Mouse (Mus musculus) embryo, embryonic 10 days (tissue): ENCODE results near the gene Nucb2.
A peak's percentile ranks its signal among the peaks of the same experiment; 100 is the strongest.

Experiments
- DNase-seq: peaks from one replicate; pipeline ENCODE4 v3.0.0-alpha.2; 2015; ENCODE audit warnings: low spot score

Gene Nucb2

DNA sequence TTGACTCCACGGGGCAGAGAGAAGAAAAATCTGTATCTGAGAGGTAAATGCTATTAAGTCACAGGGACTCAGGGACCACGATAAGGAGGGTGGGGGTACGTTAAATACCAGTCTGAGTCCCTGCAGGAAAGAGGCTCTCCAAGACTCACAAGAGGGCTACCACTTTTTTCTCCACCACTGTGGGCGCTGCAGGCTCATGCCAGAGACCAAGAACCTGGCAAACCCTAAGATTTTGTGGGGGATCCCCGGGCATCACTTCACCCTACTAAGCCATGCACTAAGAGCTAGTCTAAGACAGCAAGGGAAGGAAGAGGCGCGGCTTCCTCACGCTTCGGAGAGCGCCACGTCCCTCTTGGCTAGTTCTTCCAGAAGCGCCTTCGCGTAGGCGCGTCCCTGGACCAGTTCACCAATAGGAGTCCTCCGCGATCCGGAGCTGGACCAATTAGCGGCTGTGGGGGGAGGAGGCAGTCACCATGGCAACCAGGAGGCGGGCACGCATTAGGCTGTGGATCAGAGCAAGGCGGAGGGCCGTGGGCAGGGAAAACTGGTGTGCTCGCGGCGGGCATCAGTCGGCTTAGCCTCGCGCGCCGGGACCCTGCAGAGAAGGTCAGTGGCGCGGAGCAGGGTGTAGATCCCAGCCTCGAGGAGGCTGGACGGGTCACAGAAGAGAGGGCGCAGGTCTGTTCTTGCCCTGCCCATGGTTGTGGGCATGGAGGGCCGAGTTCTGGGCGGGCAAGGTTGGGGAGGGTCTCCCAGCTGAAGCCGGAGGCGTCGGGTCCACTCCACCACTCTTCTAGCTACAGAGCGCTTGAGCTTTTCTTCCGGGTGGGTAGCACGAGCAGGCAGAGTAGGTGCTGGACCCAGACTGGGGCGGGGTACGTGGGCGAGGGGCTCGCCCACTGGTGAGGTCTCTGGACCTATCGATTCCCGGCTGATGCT is at the start of gene Nucb2:
Gene Nucb2, plus strand, starts transcription at position 491 of the 939 bp plus-strand sequence.
- peak; percentile 99 for DNase-seq

- DNase-seq, result no peak
These were observed 47.2 kb upstream of the Nucb2 start for GRCm38 (mm10) chr7:116456964-116457363.

- DNase-seq, result no peak
These were observed 46.8 kb upstream of the Nucb2 start for GRCm38 (mm10) chr7:116457391-116457790.

DNA sequence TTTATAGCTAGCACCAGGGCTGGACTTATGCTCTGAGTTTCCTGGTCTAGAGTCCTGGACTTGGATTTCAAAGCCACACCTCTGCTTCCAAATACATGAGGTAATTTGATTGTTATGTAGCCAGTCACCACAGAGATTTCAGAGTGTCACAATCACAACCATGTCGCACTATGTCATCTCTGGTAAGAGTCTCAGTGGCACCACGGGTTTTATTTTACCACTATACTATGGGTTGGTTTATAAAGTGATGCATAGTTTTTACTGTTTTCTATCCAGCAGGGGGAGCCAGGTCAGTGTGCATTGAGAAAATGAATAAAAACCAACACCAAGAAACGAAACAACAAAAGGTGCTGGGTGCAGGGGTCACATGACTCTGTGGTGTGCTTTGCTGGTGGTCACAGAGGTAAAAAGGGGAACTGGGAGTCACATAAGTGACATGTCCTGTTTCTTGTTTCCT is 45.2 kb upstream of the Nucb2 start:
- DNase-seq, result peak; percentile 39

DNA sequence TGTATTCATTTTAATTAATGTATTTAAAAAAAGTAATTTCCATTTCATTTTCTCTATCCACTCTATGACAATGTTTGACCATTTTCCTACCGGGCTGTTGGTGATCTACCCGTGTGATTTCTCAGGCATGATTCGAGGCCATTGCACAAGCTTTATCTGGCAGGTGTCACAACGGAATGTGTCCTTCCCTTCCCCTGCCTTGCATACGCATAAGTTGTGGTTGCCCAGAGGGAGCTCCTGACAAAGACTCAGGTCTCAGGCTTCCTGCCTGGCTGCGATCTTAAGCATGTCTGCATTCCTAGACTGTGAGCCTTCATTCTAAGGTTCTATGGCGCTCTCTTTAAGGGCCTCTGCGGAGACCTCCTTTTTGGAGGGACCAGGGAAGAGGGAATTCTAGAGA is 42.1 kb upstream of the Nucb2 start:
- no peak for DNase-seq

- no peak for DNase-seq
These were observed 28.3 kb upstream of the Nucb2 start for GRCm38 (mm10) chr7:116475836-116476235.

DNA sequence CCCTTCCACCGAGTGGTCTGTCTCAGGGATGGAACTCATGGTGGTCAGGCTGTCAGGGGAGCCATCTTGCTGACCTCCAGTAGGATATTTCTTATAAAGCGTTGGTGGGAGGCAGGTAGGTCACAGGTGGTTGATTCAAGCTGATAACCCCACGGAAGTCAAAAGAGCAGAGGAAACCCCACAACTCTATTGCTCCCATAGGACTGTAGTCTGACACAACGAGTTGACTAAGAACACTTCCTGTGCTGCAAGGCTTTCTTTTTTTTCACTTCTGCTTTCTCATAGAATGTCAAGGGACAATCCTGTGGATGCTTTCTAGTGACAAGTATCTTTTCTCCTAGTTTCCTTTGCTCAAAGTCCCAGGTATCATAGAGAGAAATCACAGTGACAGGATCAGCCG is 27.9 kb upstream of the Nucb2 start:
- no peak for DNase-seq

GRCm38 (mm10) chr7:116483106-116483505 is 21.1 kb upstream of the Nucb2 start:
- DNase-seq, result no peak

GRCm38 (mm10) chr7:116483782-116484181 is 20.4 kb upstream of the Nucb2 start:
- DNase-seq, result no peak

- DNase-seq, result no peak
These were observed 20.0 kb upstream of the Nucb2 start for GRCm38 (mm10) chr7:116484213-116484612.

DNA sequence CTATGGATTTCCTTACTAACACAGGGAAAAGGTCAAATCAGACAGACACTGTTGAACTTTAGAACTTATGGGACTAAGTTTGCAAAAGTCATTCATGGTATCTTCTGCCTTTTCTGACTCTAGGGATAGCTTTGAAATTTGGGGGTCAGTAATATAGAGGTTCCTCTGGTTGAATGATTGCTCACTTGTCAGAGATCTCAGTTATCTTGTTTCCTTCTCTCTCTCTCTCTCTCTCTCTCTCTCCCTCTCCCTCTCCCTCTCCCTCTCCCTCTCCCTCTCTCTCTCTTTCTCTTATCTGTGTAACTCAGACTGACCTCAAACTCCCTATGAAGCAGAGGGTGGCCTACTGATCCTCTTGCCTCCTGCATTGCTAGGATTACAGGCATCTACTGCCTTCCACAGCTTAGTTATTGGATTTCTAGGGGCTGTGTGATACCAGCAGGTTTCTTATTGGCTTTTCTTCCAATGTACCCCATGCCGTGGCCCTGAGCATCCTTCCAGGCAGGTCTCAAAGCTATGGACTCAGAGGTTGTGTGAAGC is 19.0 kb upstream of the Nucb2 start:
- DNase-seq, result no peak

DNA sequence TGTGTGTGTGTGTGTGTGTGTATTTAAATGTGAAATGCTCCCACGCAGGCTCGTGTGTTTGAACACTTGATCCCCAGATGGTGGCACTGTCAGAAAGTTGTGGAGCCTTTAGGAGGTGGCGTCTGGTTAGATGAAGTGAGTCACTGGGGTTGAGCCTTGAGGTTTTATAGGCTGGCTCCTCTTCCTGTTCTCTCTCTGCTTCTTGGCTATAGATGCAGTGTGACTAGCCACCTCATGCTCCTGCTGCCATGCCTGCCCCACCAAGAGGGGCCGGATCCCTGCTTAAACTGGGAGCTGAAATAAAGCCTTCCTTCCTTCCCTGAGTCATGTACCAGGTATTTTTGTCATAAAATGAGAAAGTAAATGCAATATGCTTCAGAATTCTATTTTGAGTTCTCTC is 13.1 kb upstream of the Nucb2 start:
- no peak for DNase-seq

GRCm38 (mm10) chr7:116493267-116494003 is 10.7 kb upstream of the Nucb2 start:
- DNase-seq, result no peak

GRCm38 (mm10) chr7:116494618-116495017 is 9.6 kb upstream of the Nucb2 start:
- no peak for DNase-seq

- no peak for DNase-seq
These were observed 7.4 kb upstream of the Nucb2 start for GRCm38 (mm10) chr7:116496760-116497159.

DNA sequence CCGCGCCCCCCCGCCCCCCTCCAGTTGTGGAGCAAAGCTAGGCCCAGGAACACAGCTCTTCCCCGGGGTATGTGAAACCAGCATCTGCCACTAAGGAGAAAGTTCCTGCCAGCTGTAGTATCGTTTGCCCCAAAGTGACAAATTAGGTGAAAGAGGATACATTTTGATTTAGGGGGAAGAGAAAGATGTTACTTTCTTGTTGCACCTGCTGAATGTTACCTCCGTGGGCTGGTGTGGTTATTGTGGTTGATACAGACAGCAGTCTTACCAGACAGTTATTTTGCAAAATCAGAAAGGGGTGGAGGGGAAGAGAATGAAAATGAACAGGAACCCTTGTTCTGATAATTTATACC is 625 bp downstream of the Nucb2 start:
- no peak for DNase-seq

DNA sequence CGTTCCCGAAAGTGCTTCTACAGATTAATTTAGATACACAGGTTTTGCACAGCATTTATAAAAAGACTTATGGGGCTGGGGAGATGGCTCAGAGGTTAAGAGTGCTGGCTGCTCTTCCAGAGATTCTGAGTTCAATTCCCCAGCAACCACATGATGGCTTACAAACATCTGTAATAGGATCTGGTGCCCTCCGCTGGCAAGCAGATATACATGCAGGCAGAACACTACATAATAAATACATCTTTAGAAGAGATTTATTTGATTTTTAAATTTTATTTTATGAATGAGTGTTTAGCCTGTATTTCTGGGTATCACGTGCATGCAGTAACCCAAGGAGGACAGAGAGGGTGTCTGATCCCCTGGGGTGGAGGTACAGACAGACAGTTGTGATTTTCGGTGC is 9.9 kb downstream of the Nucb2 start:
- DNase-seq, result no peak

GRCm38 (mm10) chr7:116514546-116514945 is 10.4 kb downstream of the Nucb2 start:
- no peak for DNase-seq

GRCm38 (mm10) chr7:116515059-116515458 is 10.9 kb downstream of the Nucb2 start:
- DNase-seq, result no peak

GRCm38 (mm10) chr7:116515514-116516135 is 11.5 kb downstream of the Nucb2 start:
- DNase-seq, result no peak

DNA sequence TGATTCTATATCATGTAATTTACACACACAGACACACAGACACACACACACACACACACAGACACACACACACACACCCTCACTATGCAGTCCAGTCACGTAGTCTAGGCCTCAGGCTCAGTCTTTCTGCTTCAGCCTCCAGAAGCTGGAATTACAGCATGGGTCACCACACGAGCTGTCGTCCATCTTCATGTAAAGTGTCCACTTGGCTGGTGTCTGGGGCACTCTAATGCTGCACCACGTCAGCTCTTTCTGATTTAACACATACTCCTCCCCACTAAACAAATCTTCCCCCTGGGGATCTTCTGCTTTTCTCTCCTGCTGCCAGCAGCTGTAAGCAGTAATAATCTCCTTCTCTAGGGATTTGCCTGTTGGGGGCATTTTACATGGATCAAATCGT is 13.1 kb downstream of the Nucb2 start:
- no peak for DNase-seq

GRCm38 (mm10) chr7:116518155-116518554 is 14.0 kb downstream of the Nucb2 start:
- no peak for DNase-seq
